Mouse (Mus musculus) adrenal gland, postnatal 4 days (tissue): Measurements from ENCODE around the gene Crct1. TPM values are rescaled to one million over a fixed set of nuclear protein-coding genes. Genes with fewer than 3 reads are reported as not detected.

ENCODE experiments used
- DNase-seq, 2 experiments: peaks; one replicate each; pipeline ENCODE4 v3.0.0; 2021 to 2022; ENCODE audit warnings: low spot score in 2 of 2, mixed read lengths in 2 of 2
- long read RNA-seq, 2 experiments: library from polyadenylated mRNA; stranded (forward); transcript quantifications; one replicate each; pipeline ENCODE4 v2.0.0; 2021
- total RNA-seq, 2 experiments: library from RNA; stranded (reverse); gene quantifications; 2 replicates each; pipeline ENCODE4 v1.2.3; 2021

Gene Crct1
- not detected for total RNA-seq
- long read RNA-seq, experiment 1: 0 reads
- long read RNA-seq, experiment 2: 0 reads

DNA sequence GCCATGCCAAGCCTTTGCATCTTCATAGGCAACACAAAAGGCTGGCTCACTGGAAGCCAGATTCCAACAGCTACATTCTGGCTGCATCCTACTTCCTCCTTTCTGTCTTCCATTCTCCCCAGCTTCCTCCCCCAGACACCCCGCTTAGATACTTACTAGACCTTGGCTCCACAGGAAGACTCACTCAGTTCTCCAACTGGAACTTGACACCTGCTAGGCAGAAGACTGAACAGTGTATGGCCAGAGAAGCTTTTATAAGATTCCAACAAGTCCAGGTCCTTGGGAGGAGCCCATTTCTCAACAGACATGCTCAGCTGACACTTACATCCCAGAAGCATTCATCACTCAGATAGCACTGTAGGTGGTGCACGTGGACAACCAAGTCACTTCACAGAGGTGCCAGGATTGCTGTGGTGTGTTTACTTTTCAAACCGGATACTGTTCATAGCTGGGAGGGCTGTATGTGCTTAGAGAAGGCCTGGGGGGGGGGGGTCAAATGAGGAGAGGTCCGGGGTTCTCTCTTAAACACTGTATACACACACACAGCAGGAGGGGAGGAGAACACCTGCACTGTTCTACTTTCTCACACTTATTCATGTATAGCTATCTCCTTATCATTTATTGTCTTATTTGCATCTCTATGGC, at the start of gene Crct1:
TSS of gene Crct1 (minus strand) at position 228 of the 645 bp plus-strand sequence.
- DNase-seq: no peak

DNA sequence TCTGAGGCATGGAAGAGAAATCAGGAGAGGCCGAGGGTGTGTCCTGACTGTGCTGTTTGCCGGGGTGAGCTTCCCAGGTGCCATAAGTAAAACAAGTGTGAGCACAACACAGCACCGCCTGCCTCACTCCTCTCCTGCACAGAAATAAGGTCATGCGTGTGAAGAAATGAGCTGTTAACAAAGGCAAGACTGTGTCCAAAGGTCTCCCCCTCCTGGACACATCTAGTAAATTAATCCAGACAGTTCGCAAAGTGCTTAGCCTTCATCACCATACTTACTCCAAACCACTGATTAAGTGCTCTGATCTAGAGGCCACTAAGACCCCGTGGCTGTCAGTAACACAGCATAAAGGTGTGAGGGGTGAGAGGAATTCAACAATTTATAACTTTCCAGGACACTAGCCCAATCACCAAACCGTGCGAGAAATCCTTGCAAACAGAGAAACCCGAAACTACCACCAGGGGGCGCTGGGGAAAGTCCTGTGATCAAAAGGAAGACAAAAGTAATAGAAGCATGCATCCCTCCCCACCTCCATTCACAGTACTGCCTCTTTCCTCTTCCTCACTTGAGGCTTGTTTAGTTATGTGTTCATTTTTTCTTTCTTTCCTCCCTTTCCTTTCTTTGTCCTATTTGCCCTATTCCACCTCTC, 37.5 kb upstream of the Crct1 start:
- no peak for DNase-seq

DNA sequence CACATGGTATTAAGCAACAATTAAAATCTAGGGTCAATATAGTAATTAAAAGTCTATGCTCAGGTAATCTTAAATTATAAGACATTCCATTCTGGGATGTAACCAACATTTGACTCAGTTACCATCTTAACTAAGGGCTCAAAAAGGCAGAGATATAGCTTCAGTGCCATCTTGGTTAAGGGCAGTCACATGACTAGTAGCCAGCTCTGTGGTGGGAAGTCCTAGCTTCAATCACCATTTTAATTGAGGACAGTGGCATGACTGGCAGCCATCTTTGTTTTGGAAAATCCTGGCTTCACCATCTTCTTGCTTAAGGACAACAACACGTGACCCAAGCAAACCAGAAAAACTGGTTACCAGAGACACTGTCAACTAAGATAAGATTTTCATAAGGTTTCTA, 34.7 kb upstream of the Crct1 start:
- DNase-seq: no peak

- no peak for DNase-seq
Measured at GRCm38 (mm10) chr3:93031450-93031849, 16.0 kb upstream of the Crct1 start.

DNA sequence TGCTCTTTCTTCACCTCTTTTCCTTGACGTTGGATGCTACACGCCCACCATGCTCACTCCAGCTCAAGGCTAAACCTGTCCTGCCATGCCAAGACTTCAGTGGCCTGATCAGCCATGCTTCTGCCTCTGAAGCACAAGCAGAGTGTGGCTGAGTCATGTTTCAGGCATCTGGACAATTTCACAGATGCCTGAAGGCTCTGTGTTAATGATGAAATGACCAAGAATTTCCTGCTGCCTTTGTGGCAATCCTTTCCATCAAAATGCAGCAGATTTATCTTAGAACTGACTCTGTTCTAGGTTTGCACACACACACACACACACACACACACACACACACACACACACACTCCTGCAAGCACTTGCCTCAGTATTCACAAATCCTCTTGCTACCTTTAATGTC, 10.0 kb upstream of the Crct1 start:
- DNase-seq: no peak

GRCm38 (mm10) chr3:93023411-93024184, 8.1 kb upstream of the Crct1 start:
- no peak for DNase-seq

GRCm38 (mm10) chr3:93021171-93021570, 5.7 kb upstream of the Crct1 start:
- DNase-seq: no peak

- DNase-seq: no peak
Measured at GRCm38 (mm10) chr3:93018960-93019359, 3.5 kb upstream of the Crct1 start, which contains the start of gene Lce1m. TSS of gene Lce1m (minus strand) at chr3:93019060.

DNA sequence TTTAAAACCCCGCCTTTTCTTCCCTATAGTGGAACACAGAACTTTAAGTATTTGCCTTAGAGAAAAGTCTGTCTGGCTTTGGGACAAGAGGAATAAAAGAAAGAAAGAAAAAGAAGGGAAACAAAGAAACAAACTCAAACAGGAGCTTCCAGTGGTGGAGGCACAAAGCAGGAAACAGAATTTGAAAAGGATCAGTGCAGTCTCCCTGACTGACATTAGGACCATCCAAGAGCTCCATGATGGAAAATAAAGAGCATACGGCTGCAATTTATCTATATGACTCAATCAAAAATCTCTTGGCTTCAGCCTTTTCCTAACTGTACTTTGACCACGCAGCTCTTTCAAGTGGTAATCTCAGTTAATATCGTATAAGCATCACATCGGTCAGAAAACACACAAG, 616 bp downstream of the Crct1 start:
- DNase-seq: no peak

DNA sequence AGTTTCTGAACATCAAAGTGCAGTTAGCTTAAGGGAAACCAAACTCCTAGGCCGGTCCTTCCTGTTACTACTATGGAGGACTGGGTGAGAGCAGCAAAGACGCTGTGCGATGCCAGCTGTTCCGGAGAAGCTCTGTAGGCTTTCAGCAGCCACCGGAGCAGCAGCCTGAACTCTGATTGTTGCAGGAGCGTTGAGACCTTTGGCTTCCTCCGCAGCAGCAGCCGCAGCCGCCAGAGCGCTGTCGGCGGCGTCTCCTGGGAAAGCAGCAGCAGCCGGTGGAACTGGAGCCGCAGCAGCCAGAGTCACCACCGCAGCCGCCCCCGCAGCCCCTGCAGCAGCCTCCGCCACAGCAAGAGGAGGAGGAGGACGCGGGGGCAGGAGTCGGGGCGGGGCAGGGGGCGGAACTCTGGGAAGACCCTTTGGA, 1.1 kb downstream of the Crct1 start:
- no peak for DNase-seq

GRCm38 (mm10) chr3:93002843-93003242, 12.6 kb downstream of the Crct1 start:
- no peak for DNase-seq

- DNase-seq: no peak
Measured at GRCm38 (mm10) chr3:93000621-93001020, 14.9 kb downstream of the Crct1 start.

GRCm38 (mm10) chr3:92998691-92999090, 16.8 kb downstream of the Crct1 start:
- peak; percentile 7 to 18 for DNase-seq

DNA sequence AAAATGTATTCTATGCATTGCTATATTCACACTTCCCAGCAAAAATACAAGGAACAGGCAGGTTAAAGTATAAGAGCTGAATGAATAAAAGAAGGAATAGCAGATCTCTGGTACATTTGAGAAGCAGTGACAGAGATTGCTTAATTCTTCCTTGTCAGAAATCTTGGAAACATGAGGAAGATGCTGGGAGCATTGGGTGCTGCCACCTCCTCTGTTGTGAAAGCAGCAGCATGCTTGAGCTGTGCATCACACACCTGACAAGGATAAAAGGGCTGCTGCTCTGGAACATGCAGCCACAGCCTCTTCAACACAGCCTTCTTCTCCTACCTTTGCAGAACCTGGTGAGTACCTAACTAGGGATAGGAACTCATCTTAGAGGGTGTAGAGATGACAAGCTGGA, 23.6 kb downstream of the Crct1 start, which contains the start of gene Lce3f:
TSS of gene Lce3f (plus strand) at position 301 of the 400 bp plus-strand sequence.
- DNase-seq: no peak

GRCm38 (mm10) chr3:92978484-92978883, 37.0 kb downstream of the Crct1 start:
- no peak for DNase-seq

GRCm38 (mm10) chr3:92966761-92967160, 48.7 kb downstream of the Crct1 start, which contains the start of gene Lce3e:
TSS of gene Lce3e (plus strand) at chr3:92967061.
- no peak for DNase-seq

Other genes starting within 250 kb of the Crct1 start
- not detected for gene Lce1i, start 236.8 kb downstream of the Crct1 start, total RNA-seq
- not detected for gene Lce1j, start 225.2 kb downstream of the Crct1 start, total RNA-seq
- gene Lce1k, start 207.8 kb downstream of the Crct1 start, total RNA-seq: not detected
- not detected for gene Kprp, start 188.4 kb downstream of the Crct1 start, total RNA-seq
- not detected for gene Lce1l, start 164.4 kb downstream of the Crct1 start, total RNA-seq
- not detected for gene 2310050C09Rik, start 145.5 kb downstream of the Crct1 start, total RNA-seq
- not detected for gene Lce3a, start 89.5 kb downstream of the Crct1 start, total RNA-seq
- gene Lce3b, start 82.7 kb downstream of the Crct1 start, total RNA-seq: not detected
- gene Lce3c, start 71.2 kb downstream of the Crct1 start, total RNA-seq: not detected
- not detected for gene Lce3d, start 58.3 kb downstream of the Crct1 start, total RNA-seq
- not detected for gene Lce3e, start 48.6 kb downstream of the Crct1 start, total RNA-seq
- not detected for gene Lce3f, start 23.5 kb downstream of the Crct1 start, total RNA-seq
- gene Lce1m, start 3.4 kb upstream of the Crct1 start, total RNA-seq: not detected
- gene Gm4858, start 53.1 kb upstream of the Crct1 start, total RNA-seq: not detected
- gene Crnn, start 129.1 kb upstream of the Crct1 start, total RNA-seq: not detected
- not detected for gene Flg2, start 181.6 kb upstream of the Crct1 start, total RNA-seq